Mouse (Mus musculus): ENCODE data around the gene Bik.

The Bik gene

GRCm38 (mm10) chr15:83547144-83547543 is 20.5 kb downstream of the Bik start:
- no peak for DNase-seq (ENCODE audit: low spot score)

DNA sequence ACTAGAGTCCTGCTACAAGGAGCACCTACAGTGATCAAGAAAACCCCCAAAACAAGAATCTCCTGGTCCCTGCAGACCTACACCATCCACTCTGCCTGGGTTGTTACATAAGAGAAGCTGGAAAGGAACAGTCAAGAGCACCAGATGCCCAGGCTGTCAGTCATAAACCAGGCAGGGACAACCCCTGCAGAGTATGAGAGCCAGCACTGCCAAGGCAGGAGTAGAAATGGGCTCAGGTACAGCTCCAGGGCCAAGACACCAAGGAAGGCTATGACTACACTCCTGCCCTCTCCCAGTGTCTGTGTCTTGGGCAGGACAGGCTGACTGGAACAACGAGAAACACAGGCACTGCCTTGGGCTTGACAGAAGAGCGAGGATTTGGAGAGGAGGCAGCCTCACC is 23.5 kb downstream of the Bik start:
- no peak for DNase-seq (ENCODE audit: low spot score)

DNA sequence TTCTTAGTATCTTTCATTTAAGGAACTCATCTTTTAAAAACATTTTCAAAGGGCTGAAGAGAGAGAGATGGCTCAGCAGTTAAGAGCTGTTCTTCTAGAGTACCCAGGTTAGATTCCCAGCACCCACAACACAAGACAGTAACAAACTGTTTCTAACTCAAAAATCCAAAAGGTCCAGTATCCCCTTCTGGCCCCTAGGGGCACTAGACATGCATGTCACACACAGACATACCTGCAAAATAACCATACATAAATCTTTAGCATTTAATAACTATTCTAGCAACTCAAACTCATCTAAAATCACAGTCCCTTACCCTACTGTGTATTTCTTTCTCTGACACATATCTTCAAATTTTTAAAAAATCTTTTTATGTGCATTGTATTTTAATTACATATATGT is 27.2 kb downstream of the Bik start:
- DNase-seq (ENCODE audit: low spot score): no peak

GRCm38 (mm10) chr15:83555161-83555974 is 28.7 kb downstream of the Bik start:
- DNase-seq (ENCODE audit: low spot score): peak; percentile 88

DNA sequence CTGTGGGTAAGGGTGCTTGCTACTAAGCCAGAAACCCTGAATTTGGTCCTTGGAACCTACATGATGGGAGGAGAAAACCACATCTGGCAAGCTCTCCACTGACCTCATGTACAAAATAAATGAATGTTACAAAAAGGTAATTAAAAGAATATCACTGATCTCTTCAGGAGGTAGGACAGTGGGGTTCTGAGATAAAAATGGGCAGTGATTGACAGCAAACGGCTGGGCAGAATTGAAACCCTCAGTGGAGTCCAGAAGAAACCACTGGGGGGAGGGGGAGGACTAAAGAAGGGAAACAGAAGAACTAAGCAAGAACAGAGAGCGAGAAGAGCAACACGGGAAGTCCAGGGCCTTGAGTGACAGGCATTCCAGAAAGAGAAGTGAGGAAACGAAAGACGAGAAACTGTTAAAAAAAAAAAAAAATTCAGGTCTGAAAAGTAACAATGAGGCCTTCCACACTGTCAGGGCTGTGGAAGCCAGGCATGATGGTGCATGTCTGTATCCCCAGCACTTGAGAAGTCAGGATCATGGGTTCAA is 34.3 kb downstream of the Bik start:
- DNase-seq (ENCODE audit: low spot score): no peak

DNA sequence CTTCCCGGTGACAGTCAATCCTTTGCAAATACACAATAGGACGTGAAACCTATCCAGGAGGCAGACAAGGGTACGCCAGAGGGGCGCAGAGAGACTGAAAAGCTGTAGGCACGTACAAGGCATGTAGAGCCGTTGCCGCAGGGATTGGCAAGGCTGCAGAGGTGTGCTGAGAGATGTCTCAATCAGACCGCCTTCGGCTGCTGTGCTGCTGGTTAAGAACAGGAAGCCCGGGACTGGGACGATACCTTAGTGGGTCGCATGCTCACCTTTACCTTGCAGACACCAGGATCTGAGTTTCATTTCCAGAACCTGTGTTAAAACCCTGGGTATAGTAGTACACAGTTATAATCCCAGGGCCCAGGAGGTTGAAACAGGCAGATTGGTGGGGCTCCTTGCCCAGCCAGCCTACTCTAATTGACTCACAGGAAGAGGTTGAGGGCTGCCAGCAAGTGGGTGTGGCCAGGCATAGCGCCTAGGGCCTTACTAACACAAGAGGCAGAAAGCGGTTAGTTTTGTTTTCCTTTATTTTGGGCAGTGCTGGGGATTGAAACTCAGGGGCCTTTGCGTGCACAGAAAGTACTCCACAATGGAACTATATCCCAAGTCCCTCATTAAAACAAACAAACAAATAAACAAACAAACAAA is 36.1 kb downstream of the Bik start:
- peak; percentile 76 for DNase-seq (ENCODE audit: low spot score)

GRCm38 (mm10) chr15:83563327-83563856 is 36.7 kb downstream of the Bik start, which contains the start of the genes Tspo and Mcat:
TSS of gene Tspo (plus strand) at chr15:83563592.
TSS of gene Mcat (minus strand) at chr15:83563787.
- peak; percentile 65 for DNase-seq (ENCODE audit: low spot score)

GRCm38 (mm10) chr15:83563857-83564651 is 37.4 kb downstream of the Bik start:
- DNase-seq (ENCODE audit: low spot score): peak; percentile 60

GRCm38 (mm10) chr15:83565434-83565833 is 38.8 kb downstream of the Bik start:
- no peak for DNase-seq (ENCODE audit: low spot score)

DNA sequence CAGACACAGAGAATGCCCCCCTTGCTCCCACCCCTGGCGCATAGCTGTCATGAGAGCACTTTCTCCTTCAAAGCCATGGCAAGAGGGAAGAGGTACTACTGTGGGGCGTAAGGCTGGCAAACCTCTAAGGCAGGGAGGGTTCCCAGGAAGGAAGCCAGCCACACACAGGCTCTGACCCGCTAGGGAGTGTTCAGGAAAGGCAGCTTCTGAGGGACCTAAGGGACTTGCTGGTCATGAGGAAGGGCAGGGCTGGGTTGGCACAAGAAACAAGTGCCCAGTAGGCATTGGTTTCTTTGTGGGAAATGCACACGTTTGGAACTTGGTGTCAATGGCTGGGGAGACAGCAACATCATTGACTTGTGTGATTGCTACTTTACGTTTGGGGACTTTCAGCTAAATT is 39.3 kb downstream of the Bik start:
- DNase-seq (ENCODE audit: low spot score): no peak

DNA sequence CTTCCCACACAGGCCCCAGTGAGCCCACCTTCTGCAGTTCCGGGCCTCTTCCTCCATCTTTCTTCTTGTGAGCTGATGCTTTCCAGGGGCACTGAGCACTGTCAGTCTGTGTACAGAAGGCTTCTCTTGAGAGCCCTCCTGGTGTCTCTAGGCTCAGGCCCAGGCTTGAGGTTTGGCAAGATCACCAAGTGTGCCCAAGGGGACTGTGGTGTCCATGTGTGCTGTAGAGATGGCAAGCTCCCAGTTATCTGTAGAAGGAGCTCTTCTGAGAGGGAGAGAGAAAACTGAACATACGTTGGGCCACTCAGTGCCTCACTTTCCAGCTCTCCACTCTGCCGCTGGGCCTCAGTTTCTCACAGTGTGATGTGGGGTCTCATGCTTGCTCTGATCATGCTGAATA is 41.1 kb downstream of the Bik start:
- DNase-seq (ENCODE audit: low spot score): no peak

DNA sequence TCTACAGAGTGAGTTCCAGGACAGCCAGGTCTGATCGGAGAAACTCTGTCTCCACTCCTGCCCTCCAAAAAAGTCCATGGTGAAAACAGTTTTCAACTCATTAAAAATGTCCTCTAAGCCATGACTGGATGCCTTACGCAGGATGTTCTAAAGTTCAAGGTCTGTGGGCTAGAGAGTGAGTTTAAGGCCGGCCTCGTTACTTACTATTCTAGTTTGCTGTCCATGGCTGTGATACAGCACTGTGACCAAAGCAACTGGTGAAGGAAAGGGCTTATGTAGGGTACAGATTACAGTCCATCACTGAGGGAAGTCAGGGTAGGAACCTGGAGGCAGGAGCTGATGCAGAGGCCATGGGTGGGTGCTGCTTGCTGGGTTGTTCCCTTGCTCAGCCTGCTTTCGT is 41.9 kb downstream of the Bik start:
- DNase-seq (ENCODE audit: low spot score): no peak

- DNase-seq (ENCODE audit: low spot score): no peak
These were observed 43.0 kb downstream of the Bik start for GRCm38 (mm10) chr15:83569682-83570081.

- no peak for DNase-seq (ENCODE audit: low spot score)
These were observed 44.0 kb downstream of the Bik start for GRCm38 (mm10) chr15:83570641-83571040.

DNA sequence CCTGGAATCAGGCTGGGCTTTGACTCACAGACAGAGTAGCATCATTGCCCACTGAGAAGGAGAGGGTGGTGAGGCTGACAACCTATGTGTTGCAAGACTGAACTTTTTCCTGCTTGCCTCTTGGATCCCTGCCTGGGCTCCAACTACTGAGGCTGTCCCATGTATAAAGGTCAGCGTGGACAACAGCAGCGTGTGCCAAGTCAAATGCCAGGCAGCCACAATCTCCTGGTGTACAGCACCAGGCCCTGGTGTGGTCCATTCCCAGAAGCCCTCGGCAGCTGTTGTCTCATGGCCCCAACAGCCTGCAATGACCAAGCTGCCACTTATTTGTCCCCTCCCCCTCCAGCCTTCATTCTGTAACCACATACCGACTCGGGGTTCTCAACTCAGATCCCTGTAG is 45.0 kb downstream of the Bik start:
- no peak for DNase-seq (ENCODE audit: low spot score)

DNA sequence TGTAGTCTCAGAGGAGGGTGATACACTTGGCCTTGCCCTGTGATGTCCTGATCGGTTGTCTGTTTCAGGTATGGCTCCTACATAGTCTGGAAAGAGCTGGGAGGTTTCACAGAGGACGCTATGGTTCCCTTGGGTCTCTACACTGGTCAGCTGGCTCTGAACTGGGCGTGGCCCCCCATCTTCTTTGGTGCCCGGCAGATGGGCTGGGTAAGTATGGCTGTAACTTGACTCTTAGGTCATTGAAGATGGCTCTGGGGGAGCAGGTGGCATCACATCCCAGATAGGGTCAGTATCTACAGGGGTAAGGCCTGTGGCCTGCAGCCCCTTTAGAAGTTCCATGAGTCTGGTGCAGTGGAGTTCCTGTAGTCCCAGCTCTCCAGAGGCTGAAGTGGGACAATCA is 45.5 kb downstream of the Bik start:
- DNase-seq (ENCODE audit: low spot score): no peak

GRCm38 (mm10) chr15:83573606-83574005 is 46.9 kb downstream of the Bik start:
- DNase-seq (ENCODE audit: low spot score): no peak

GRCm38 (mm10) chr15:83574731-83575351 is 48.2 kb downstream of the Bik start:
- no peak for DNase-seq (ENCODE audit: low spot score)

- no peak for DNase-seq (ENCODE audit: low spot score)
These were observed 48.9 kb downstream of the Bik start for GRCm38 (mm10) chr15:83575543-83575942.

- DNase-seq (ENCODE audit: low spot score): no peak
These were observed 50.0 kb downstream of the Bik start for GRCm38 (mm10) chr15:83576651-83577050.

DNA sequence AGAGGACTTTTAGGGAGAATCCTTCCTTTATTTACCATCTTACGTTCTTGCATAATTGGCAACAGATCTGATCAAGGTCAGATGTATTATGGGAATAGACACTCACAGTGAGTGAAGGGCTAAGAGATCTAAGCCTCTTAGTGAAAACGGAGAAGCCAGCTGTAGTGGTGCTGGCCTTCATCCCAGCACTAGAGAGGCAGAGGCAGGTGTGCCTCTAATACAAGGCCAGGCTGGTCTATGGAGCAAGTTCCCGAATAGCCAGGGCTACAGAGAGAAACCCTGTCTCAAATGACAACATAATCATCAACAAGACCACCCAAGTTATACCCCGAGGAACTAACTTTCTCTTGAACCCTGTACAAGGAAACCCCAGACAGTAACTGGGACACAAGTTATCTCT is 56.3 kb downstream of the Bik start:
- DNase-seq (ENCODE audit: low spot score): no peak

Data from ovary, postnatal 36 days (tissue).